Mouse (Mus musculus): ENCODE data around the gene Rasal2. TPM values are rescaled to one million over a fixed set of nuclear protein-coding genes. Genes with fewer than 3 reads are reported as not detected.

Gene Rasal2
- polyA plus RNA-seq (2015; fragmentation: Nextera tagmentation; extraction: Ambion mirVana), result 45.1 and 47.0 TPM in 2 replicates

DNA sequence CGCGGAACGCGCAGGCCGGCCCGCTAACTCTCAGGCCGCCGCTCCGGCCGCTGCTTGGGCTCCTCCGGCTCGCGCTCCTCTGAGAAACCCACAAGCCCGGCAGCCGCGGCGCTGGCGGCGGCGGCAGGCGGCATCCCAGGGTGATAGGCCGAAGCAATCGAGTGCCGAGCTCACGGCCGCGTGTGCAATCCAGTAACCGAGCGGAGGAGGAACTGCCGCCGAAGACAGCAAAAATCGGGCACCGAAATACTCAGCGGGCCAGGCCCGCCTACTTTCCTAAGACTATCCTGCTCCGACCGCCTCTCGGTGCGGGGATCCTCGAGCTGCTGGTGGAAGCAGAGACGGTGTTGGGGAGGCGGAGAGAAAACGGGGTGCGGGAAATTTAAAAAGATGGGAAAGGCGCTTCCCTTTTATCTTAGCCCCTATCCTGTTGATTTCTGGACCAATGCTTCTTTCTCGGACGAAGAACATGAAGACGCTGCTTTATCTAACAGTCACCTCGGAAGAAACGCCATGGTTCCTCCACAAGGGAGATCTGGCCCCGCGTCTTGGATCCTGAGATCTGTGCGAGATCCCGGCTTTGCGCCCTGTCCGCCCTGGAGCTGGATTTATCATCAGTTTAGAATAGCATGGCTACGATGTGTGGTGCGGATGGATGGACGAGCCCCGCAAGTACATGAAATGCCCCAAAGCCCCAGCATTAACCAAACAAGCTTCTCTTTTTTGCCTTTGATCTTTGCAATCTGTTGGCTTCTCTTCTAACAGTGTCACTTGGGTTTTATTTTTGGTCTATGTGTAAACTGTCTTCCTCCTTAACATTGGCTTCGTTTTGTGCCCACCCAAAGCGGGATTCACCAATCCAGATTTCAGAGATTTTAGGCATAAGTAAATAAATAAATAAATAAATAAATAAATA lies at the start of gene Rasal2:
Gene Rasal2 (minus strand): TSS at position 142 of the 916 bp plus-strand sequence.
- Histone ChIP-seq H3K4me2 (peak within 1 kb of the TSS; percentile 80), H3K4me3 (peak within 1 kb of the TSS; percentile 95), H3K27ac (peak within 1 kb of the TSS; percentile 98), H3K36me3 (no peaks in the 10 kb centered on the region), H3K27me3 (no peaks in the 10 kb centered on the region), H3K4me1 (replicated peaks) (peaks cover 21% of the 10 kb centered on the region), H3K9me3 (no peaks in the 10 kb centered on the region), H3K9ac (peak within 1 kb of the TSS; percentile 91)
- peak; percentile 99 for ATAC-seq (ENCODE audit: low FRiP score)
- WGBS, result under 1% methylated on average over 62 of the region's 62 CpGs

DNA sequence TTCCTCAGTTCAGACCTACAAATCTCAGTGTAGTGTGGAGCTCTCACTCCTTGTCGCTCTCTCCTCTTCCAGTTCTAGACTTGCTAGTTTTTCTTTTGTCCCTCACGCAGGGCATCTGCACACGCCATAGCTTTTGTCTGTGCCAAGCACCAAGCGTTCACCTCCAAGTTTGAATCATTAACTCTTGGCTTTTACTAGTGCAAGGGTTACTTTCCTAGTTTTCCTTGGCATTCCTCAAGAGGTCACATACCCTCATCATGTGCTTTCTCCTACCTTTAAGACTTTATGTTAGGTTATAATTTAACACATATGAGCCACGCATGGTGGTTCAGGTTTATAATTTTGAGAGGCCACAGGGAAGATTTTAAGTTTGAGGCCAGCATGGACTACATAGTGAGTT lies 48.9 kb upstream of the Rasal2 start:
- Histone ChIP-seq H3K36me3 (no peaks in the 10 kb centered on the region), H3K4me2 (no peak overlapping the region), H3K4me3 (no peak overlapping the region), H3K4me1 (replicated peaks) (peaks cover 10% of the 10 kb centered on the region; the same call in 1 of the 2 replicates), H3K9me3 (no peaks in the 10 kb centered on the region), H3K9ac (no peak overlapping the region), H3K27me3 (no peaks in the 10 kb centered on the region), H3K27ac (no peak overlapping the region)
- WGBS, result 90% methylated on average over 5 of the region's 5 CpGs
- no peak for ATAC-seq (ENCODE audit: low FRiP score)

DNA sequence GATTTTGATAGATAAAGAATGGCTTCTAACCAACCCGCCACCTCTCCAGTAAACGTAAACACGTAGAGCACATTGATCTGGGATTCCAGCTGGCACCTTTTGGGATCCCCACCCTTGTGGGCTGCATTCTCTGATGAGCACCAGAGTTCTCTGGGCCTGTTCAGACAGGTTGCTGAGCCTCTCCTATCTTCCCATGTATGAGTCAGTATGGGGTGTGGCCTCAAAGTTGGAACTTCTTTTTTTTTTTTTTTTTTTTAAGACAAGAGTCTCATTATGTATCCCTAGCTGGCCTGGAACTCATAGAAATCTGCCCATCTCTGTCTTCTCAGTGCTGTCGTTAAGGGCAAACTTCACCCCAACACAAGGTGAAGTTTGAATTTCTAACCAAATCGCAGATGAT lies 47.5 kb upstream of the Rasal2 start:
- H3K27ac ChIP-seq, result no peak overlapping the region
- H3K4me2 ChIP-seq, result no peak overlapping the region
- no peak overlapping the region for H3K4me3 ChIP-seq
- H3K4me1 ChIP-seq (replicated peaks), result peaks cover 10% of the 10 kb centered on the region; the same call in 1 of the 2 replicates
- H3K27me3 ChIP-seq, result no peaks in the 10 kb centered on the region
- 92% methylated on average over 5 of the region's 5 CpGs for WGBS
- H3K9ac ChIP-seq, result no peak overlapping the region
- H3K9me3 ChIP-seq, result no peaks in the 10 kb centered on the region
- H3K36me3 ChIP-seq, result no peaks in the 10 kb centered on the region
- no peak for ATAC-seq (ENCODE audit: low FRiP score)

DNA sequence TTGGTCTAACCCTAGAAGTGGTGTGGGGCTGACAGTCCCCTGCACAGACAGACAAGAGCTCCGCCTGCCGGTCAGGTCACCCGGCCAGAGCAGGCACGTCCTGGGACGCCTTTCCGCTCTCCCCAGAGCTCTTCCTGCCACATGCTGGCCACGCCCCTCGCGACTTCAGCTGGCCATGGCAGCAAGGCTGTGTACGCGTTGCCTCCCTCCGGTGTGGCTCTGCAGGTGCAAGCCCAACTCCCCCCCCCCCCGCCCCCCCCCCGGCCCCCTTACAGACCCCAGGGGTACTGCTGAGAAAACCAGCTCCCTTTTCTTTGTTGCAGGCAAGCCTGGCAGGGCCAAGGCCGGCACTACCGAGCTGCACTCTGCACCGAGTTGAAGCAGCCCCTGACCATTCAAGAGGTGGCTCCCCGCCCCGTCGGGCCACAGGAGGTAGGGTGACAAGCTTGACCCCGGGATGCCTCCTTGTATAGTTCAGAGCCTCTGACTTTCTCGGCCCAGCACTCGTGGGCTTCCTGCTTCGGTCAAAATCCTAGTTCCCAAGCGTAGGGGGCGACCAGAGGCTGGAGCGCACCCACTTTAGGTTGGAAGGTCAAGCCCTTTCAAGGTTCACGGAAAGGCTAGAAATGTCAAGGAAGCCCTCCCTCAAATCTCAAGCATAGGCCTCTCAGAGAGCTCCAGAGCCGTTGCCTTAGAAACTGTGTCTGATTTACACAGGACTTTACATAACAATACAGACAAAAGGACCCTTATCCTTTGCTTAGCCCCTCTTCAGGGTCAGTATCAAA lies 46.2 kb upstream of the Rasal2 start, which contains the start of gene Cryzl2:
Gene Cryzl2 (plus strand): TSS at position 157 of the 788 bp plus-strand sequence.
- peak within 1 kb of the TSS; percentile 29 for H3K4me3 ChIP-seq
- peak within 1 kb of the TSS; percentile 58 for H3K9ac ChIP-seq
- peak within 1 kb of the TSS; percentile 55 for H3K4me2 ChIP-seq
- 1% methylated on average over 27 of the region's 29 CpGs for WGBS
- peaks cover 10% of the 10 kb centered on the region; the same call in 1 of the 2 replicates for H3K4me1 ChIP-seq (replicated peaks)
- peak; percentile 81 for ATAC-seq (ENCODE audit: low FRiP score)
- no peaks in the 10 kb centered on the region for H3K36me3 ChIP-seq
- no peaks in the 10 kb centered on the region for H3K27me3 ChIP-seq
- H3K9me3 ChIP-seq, result no peaks in the 10 kb centered on the region
- H3K27ac ChIP-seq, result 0 out of 2 replicates have a peak within 1 kb of the TSS, but pooled peaks have one; percentile 48

DNA sequence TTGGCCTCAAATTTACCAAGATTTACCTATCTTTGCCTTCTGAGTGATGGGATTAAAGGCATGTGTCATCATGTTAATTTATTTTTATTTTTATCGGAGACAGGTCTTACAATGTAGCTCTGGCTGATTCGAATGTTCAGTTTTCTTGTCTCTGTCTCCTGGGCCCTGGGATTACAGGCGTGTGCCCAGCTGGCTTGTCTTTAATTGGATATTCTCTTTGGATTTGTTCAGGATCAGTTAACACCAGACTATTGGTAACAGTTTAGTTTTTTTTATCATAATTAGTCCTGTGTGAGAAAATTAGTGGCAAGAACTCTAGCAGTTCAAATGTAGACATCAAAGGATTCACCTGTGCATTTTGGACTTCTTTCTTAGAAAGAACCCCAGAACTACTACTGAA lies 45.4 kb upstream of the Rasal2 start:
- Histone ChIP-seq H3K9me3 (no peaks in the 10 kb centered on the region), H3K27ac (no peak overlapping the region), H3K9ac (no peak overlapping the region), H3K4me3 (no peak overlapping the region), H3K27me3 (no peaks in the 10 kb centered on the region), H3K36me3 (no peaks in the 10 kb centered on the region), H3K4me1 (replicated peaks) (peaks cover 16% of the 10 kb centered on the region; the same call in 1 of the 2 replicates), H3K4me2 (peak overlapping the region; percentile 55; the same call in 1 of the 2 replicates)
- WGBS, result 54% methylated on average over 3 of the region's 3 CpGs
- no peak for ATAC-seq (ENCODE audit: low FRiP score)

DNA sequence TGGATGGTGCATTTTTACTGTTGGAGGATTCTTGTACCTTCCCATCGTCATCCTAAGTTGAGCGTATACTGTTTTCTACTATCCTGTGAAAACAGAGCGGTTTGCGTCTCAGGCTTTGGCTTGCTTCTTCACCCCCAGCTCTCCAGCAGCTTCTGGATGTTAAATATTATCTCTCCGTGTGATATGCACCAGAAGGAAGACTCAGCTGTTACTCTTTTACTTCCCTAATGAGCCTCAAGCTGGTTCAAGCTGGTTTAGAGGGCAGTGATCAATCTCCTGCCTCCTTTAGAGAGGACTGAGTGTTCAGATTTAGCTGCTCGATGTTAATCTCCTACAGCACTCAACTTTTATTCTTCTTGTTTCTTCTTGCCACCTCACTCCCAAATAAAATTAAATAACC lies 42.5 kb upstream of the Rasal2 start:
- no peaks in the 10 kb centered on the region for H3K36me3 ChIP-seq
- H3K4me3 ChIP-seq, result no peak overlapping the region
- no peaks in the 10 kb centered on the region for H3K9me3 ChIP-seq
- 69% methylated on average over 6 of the region's 6 CpGs for WGBS
- H3K4me1 ChIP-seq (replicated peaks), result peaks cover 26% of the 10 kb centered on the region
- no peak overlapping the region for H3K27ac ChIP-seq
- ATAC-seq (ENCODE audit: low FRiP score), result no peak
- H3K27me3 ChIP-seq, result peaks cover 5% of the 10 kb centered on the region
- H3K4me2 ChIP-seq, result no peak overlapping the region
- no peak overlapping the region for H3K9ac ChIP-seq

DNA sequence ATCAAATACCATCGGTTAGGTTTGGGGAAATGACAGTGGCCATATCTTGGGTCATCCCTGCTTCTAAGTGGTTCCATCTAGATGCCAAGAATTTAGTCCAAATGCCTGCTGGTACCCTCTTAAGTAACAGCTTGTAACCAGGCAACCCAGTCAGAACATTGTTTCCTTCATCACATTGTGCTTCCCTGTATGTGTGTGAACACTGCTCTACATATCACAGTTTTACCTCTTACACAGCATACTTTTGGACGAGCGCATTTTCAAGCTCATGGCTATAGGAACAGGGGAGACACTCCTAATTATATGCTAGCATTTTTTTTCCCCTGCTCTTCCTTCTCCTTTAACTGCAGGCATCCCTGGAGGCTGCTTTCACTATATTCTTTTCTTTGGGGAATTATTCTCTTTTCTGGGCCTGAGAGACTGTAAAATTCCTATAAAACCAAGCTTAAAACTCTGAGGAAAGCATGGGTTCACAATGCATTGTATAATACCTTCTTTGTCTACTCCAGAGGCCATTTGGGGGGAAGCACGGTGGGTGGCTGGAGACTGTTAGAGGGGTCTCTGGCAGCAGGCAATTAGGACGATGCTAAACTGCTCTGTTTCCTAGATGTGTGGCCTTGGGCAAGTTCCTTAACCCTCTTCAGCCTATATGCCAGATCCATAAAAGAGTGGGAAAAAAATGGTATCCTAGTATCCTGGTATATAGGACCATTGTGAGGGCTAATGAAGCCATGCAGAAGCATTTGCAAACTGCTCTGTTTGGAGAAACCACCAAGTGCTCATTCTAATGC lies 40.6 kb upstream of the Rasal2 start:
- 35% methylated on average over 5 of the region's 5 CpGs for whole genome bisulfite sequencing
- Histone ChIP-seq H3K27ac (no peak overlapping the region), H3K4me1 (replicated peaks) (peaks cover 29% of the 10 kb centered on the region), H3K9ac (no peak overlapping the region), H3K9me3 (no peaks in the 10 kb centered on the region), H3K27me3 (peaks cover 16% of the 10 kb centered on the region), H3K36me3 (no peaks in the 10 kb centered on the region), H3K4me2 (no peak overlapping the region), H3K4me3 (no peak overlapping the region)
- ATAC-seq (ENCODE audit: low FRiP score), result no peak

DNA sequence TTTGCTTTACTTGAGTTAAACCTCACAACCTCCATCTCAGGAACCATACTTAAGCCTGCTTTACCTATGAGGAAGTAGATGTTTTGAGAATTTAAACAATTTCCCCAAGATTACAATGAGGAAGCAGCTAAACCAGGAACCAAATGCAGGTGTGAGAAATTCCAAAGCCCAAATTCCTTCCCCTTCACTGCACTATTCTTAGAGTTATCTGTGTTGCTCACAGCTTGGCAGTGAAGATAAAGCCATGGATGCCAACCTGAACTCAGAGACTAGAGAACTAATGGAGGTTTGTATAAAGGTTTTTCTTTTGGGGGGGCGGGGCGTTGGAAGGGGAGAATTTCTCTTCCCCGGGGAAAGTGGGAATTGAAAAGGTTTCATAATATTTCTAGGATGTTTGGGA lies 39.9 kb upstream of the Rasal2 start:
- Histone ChIP-seq H3K9me3 (no peaks in the 10 kb centered on the region), H3K4me2 (no peak overlapping the region), H3K27me3 (peaks cover 16% of the 10 kb centered on the region), H3K4me1 (replicated peaks) (peaks cover 33% of the 10 kb centered on the region), H3K27ac (no peak overlapping the region), H3K36me3 (no peaks in the 10 kb centered on the region), H3K9ac (no peak overlapping the region), H3K4me3 (no peak overlapping the region)
- WGBS, result 85% methylated on average over 3 of the region's 3 CpGs
- no peak for ATAC-seq (ENCODE audit: low FRiP score)

DNA sequence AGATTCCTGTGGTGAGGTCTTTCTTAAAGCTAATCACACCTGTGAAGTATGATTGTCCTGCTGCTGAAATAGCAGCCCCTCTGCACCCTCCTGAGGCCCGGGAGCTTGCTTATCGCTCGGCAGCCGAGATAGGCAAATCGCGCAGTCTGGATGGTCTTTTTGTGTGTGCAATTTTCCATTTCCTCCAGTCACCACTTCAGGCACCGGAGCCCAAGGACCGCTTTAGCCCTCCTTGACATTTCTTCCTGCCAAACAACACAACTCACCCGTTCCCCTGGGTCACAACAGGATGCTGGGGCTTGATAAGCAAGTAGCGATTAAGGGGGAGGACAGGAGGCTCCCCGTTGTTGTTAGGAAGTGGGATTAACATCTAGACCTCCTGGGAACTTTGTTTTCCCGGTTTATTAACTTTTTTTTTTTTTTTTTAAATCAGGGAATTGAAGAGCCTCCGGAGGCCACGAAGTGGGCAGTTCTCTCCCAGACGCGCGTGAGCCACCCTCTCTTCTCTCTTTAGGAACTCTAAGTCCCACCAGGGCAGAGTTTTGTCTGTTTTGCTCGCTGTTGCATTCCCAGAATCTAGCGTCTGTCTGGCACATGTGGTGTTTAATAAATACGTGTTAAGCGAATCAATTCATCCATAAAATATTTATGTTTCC lies 37.7 kb upstream of the Rasal2 start:
- peak overlapping the region; percentile 15; the same call in 1 of the 2 replicates for H3K9ac ChIP-seq

DNA sequence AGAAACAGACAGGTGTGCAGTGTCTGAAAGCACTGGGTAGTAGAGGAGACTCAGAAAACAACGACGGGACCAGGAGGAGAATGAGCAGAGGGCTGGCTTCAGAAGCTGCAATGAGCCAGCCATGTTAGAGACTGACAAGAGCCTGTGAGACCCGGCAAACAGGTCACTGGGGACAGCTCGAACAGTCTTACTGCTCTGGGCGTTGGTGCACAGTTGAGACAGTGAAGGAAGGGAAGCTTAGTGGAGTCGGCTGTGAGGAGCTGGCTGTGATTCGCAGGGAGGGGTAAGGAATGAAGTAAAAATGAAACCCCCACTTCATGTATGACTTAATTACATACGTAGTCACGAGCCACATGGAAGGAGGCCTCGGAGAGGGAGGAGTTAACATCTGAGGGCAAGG lies 37.1 kb upstream of the Rasal2 start:
- peak overlapping the region; percentile 15; the same call in 1 of the 2 replicates for H3K9ac ChIP-seq
- H3K27ac ChIP-seq, result no peak overlapping the region
- no peaks in the 10 kb centered on the region for H3K9me3 ChIP-seq
- H3K4me2 ChIP-seq, result peak overlapping the region; percentile 48
- no peak for ATAC-seq (ENCODE audit: low FRiP score)
- no peaks in the 10 kb centered on the region for H3K36me3 ChIP-seq
- H3K4me1 ChIP-seq (replicated peaks), result peaks cover 39% of the 10 kb centered on the region
- H3K27me3 ChIP-seq, result peaks cover 16% of the 10 kb centered on the region
- H3K4me3 ChIP-seq, result peak overlapping the region; percentile 23
- 15% methylated on average over 10 of the region's 10 CpGs for WGBS

More for the DNA sequence above, 37.7 kb upstream of the Rasal2 start:
- Histone ChIP-seq H3K27me3 (peaks cover 16% of the 10 kb centered on the region), H3K27ac (no peak overlapping the region), H3K4me3 (peak overlapping the region; percentile 23), H3K9me3 (no peaks in the 10 kb centered on the region), H3K4me2 (peak overlapping the region; percentile 48), H3K4me1 (replicated peaks) (peaks cover 39% of the 10 kb centered on the region), H3K36me3 (no peaks in the 10 kb centered on the region)
- 12% methylated on average over 21 of the region's 21 CpGs for WGBS
- ATAC-seq (ENCODE audit: low FRiP score), result no peak

DNA sequence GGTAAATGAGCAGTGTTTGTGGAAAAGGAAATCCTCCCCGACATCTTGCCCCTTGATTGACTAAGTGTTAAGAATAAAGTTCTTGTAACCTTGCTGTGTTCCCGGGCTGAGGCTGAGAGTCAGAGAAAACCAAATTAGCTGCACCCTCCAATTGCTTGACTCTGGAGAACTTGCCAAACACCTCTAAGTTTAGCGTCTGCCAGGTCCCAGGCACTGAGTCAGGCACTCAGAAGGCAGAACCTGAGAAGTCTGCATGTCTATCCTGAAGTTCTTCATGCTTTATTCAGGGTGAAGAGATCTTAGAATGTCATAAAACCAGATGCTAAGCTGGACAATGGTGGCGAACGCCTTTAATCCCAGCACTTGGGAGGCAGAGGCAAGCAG lies 36.4 kb upstream of the Rasal2 start:
- Histone ChIP-seq H3K36me3 (no peaks in the 10 kb centered on the region), H3K4me3 (no peak overlapping the region), H3K4me2 (no peak overlapping the region), H3K9ac (no peak overlapping the region), H3K27ac (peak overlapping the region; percentile 18; the same call in 1 of the 2 replicates), H3K9me3 (no peaks in the 10 kb centered on the region), H3K27me3 (peaks cover 16% of the 10 kb centered on the region), H3K4me1 (replicated peaks) (peaks cover 46% of the 10 kb centered on the region)
- 76% methylated on average over 5 of the region's 5 CpGs for WGBS
- ATAC-seq (ENCODE audit: low FRiP score), result no peak

Measured in hindbrain, embryonic 13.5 days (tissue).